Mouse (Mus musculus) ES-E14 (cell line): ENCODE results near the gene Olfr643.

Source experiments
- HCFC1 ChIP-seq: IDR thresholded peaks from 2 replicates; pipeline ENCODE4 v1.6.1; 2012; ENCODE audit warnings: low read length, inconsistent platforms, borderline replicate concordance; ENCODE audit not compliant: insufficient read depth
- MAFK ChIP-seq: IDR thresholded peaks from 2 replicates; pipeline ENCODE4 v1.6.1; 2014; ENCODE audit warnings: mild to moderate bottlenecking, low read depth, low read length, inconsistent platforms; ENCODE audit not compliant: insufficient read depth
- ZC3H11A ChIP-seq: IDR thresholded peaks from 2 replicates; pipeline ENCODE4 v1.6.1; 2012; ENCODE audit warnings: low read depth, mild to moderate bottlenecking, inconsistent platforms, low read length, borderline replicate concordance
- ZNF384 ChIP-seq: IDR thresholded peaks from 2 replicates; pipeline ENCODE4 v1.6.1; 2012; ENCODE audit warnings: low read depth, low read length, inconsistent platforms

GRCm38 (mm10) chr7:104178422-104179054 lies 41.3 kb upstream of the Olfr643 start:
- TF ChIP-seq MAFK (no peak), HCFC1 (no peak), ZNF384 (no peak), ZC3H11A (no peak)
